Mouse (Mus musculus) hindlimb bud, embryonic 11.5 days (tissue): ENCODE results near the gene Pdxdc1.
"Not testable (repeated sequence)": the region's sequence is repeated elsewhere in the genome, so short reads cannot be mapped to it uniquely, and the experiment has no call there.

ENCODE experiments used
- DNase-seq: peaks from one replicate; pipeline ENCODE4 v3.0.0-alpha.2; 2012; ENCODE audit warnings: low read depth, low spot score; ENCODE audit errors: extremely low spot score

Gene Pdxdc1

DNA sequence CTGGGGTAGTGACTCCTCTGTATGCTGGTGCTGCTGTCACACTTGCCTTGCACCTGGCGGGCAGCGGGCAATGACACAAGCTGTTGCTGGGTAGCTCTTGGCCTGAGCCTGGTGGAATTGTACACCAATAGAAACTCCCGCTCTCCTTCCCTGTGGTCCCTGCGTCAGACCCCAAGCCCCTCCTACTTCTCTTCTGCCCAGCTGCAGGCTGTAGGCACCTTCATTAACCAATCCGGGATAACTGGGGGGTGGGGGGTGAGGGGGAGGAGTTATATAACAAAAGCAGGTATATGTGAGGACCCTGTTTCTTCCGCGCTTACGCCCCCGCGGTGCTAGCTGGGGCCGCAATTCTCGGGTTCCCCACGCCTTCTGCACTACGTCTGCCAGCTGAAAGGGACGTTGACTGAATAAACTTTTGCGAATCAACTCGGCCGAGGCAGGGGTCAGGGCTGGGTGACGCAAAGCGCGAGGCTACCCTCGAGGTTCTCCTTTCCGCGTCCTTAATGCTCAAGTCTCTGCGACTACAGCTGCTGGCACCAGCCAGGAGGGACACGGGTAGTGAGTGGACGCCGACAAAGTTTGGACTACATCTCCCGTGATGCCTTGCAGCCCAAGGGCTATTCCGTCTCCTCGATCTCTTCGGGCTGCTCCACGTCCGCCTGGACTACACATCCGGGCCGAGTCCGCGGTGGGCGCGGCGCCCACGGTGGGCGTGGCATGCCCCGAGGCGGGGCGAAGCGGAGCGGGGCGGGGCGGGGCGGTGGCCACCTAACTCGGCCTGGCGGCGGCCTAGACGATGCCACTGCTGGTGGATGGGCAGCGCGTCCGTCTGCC lies 84.2 kb downstream of the Pdxdc1 start, which contains the start of gene Ntan1:
TSS of gene Ntan1 (plus strand) at position 286 of the 834 bp plus-strand sequence.
- peak; percentile 85 for DNase-seq

GRCm38 (mm10) chr16:13813200-13813599 lies 89.7 kb downstream of the Pdxdc1 start:
- no peak for DNase-seq

DNA sequence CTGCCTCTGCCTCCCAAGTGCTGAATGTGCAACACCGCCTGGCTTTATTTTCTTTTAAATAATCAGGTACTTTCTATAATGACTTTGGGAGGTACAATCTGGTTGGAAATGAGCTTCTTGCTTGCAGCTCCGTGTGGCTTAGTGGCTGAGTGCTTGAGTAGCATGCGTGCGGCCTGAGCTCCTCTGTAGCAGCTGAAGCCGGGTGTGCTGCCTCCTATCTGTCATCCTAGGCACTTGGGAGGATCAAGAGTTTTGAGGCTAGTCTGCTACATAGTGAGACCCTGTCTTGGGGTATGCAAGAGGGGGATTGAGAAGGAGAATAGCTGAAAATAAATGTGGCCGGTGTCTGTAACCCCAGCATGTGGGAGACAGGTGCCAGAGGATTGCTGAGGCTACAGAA lies 90.8 kb downstream of the Pdxdc1 start:
- DNase-seq = no peak

GRCm38 (mm10) chr16:13808410-13808809 lies 94.5 kb downstream of the Pdxdc1 start:
- no peak for DNase-seq

DNA sequence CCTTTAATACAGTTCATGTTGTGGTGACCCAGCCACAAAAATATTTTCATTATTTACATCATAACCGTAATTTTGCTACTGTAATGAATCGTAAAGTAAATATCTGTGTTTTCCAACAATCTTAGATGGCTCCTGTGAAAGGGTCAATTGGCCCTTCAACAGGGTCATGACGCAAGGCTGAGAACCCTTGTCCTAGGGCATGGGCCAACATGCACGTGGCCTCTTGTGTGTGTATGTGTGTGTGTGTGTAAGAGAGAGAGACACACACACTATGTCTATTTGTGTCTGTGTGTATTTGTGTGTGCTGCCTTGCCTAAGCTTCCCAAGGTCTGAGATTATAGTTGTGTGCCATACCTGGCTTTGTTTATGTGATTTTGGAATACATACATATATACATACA lies 95.3 kb downstream of the Pdxdc1 start:
- DNase-seq = no peak

DNA sequence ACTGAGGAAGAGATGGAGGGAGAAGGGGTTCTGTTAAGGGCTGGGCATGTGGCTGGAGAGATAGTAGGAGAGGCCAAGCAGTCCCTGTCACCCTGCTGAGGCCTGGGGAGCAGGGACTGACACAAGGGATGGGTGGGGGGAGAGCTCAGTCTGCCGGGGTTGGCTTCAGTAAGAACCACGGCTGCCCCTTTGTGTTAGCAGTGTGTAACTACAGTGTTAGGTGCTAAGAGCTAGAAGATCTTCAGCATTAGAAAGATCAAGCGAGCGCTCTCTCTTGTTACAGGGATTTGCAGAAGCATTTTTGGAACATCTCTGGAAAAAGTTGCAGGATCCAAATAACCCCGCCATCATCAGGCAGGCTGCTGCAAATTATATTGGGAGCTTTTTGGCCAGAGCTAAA lies 98.3 kb downstream of the Pdxdc1 start:
- DNase-seq = no peak

DNA sequence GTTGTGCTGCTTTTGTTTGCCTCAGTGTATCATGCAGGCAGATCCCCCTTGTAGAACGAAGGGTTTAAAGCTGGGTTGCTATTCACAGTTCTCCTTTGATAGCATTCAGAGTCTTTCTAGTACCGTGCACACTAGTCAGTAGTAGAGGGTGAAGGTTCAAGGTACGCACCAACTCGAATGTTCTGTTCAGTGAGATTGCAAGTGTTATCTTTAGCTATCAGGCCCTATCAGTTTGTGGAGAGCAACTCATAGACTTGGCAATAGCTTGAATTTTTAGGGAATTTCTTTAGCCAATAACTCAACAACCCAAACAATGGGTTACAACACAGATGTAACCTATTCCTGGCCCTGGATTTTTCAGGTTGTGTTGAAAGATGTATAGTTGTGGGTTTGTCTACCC lies 101.7 kb downstream of the Pdxdc1 start:
- DNase-seq = no peak

DNA sequence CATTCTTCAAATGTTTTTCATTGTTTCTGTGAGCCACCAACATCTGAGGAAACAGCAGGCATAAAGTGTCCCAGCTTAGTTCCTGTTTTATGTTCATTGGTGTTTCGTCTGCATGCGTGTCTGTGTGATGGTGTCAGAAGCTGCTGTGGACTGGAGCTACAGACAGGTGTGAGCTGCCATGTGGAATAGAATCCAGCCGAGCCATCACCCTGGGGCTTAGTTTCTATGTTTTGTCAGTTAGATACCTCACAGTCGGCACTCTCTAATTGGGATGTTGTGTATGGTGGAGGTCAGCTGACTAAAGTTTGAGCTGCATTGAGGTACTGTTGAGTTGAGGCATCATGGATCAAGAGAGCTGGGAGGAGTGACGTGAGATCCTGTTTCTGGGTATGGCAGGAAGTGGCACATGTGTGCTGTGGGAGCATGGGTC lies 106.2 kb downstream of the Pdxdc1 start:
- no peak for DNase-seq

DNA sequence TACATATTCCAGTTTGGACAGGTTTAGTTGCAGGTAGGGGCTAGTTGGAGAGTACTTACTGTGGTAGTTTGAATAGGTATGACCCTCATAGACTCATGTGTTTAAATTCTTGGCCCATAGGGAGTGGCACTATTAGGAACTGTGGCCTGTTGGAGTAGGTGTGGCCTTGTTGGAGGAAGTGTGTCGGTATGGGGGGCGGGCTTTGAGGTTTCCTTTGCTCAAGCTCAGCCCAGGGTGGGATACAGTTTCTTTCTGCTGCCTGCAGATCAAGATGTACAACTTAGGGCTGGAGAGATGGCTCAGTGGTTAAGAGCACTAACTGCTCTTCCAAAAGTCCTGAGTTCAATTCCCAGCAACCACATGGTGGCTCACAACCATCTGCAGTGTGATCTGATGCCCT lies 109.5 kb downstream of the Pdxdc1 start:
- DNase-seq = not testable (repeated sequence)

GRCm38 (mm10) chr16:13785932-13786331 lies 117.0 kb downstream of the Pdxdc1 start:
- no peak for DNase-seq
